Mouse (Mus musculus): Measurements from ENCODE around the gene Tnip1. TPM values are rescaled to one million over a fixed set of nuclear protein-coding genes. Genes with fewer than 3 reads are reported as not detected.
"Not testable (repeated sequence)": the region's sequence is repeated elsewhere in the genome, so short reads cannot be mapped to it uniquely, and the experiment has no call there.

The Tnip1 gene
- total RNA-seq, 2 experiments from 2014 or later, result 27.1 to 29.8 TPM

GRCm38 (mm10) chr11:54973481-54974212 is 10.9 kb upstream of the Tnip1 start:
- intact Hi-C loops (cut with DNase I), result no loop called here
- peak; percentile 42 for DNase-seq (ENCODE audit: low spot score)

GRCm38 (mm10) chr11:54972789-54973188 is 10.1 kb upstream of the Tnip1 start:
- no peak for DNase-seq (ENCODE audit: low spot score)
- intact Hi-C loops (cut with DNase I), result no loop called here

GRCm38 (mm10) chr11:54972049-54972723 is 9.5 kb upstream of the Tnip1 start:
- DNase-seq (ENCODE audit: low spot score), result no peak
- intact Hi-C loops (cut with DNase I), result no loop called here

GRCm38 (mm10) chr11:54971365-54972048 is 8.8 kb upstream of the Tnip1 start:
- DNase-seq (ENCODE audit: low spot score), result no peak
- intact Hi-C loops (cut with DNase I), result no loop called here

- DNase-seq (ENCODE audit: low spot score), result no peak
- intact Hi-C loops (cut with DNase I), result no loop called here
Observed at GRCm38 (mm10) chr11:54965234-54965633, 2.5 kb upstream of the Tnip1 start.

GRCm38 (mm10) chr11:54961921-54962320 is 796 bp downstream of the Tnip1 start:
- intact Hi-C loops (cut with DNase I), result loop anchor here (2.0 kb wide), 1 partner anchor 17 kb away; no protein-coding TSS in a partner anchor
- DNase-seq (ENCODE audit: low spot score), result no peak

- intact Hi-C loops (cut with DNase I), result no loop called here
- no peak for DNase-seq (ENCODE audit: low spot score)
Observed at GRCm38 (mm10) chr11:54961164-54961850, 1.4 kb downstream of the Tnip1 start.

- intact Hi-C loops (cut with DNase I), result no loop called here
- no peak for DNase-seq (ENCODE audit: low spot score)
Observed at GRCm38 (mm10) chr11:54960251-54960650, 2.5 kb downstream of the Tnip1 start.

GRCm38 (mm10) chr11:54958571-54959073 is 4.1 kb downstream of the Tnip1 start:
- DNase-seq (ENCODE audit: low spot score), result no peak
- intact Hi-C loops (cut with DNase I), result no loop called here

- DNase-seq (ENCODE audit: low spot score); intact Hi-C loops (cut with DNase I): not testable (repeated sequence)
Observed at GRCm38 (mm10) chr11:54957708-54958107, 5.0 kb downstream of the Tnip1 start.

- intact Hi-C loops (cut with DNase I), result no loop called here
- no peak for DNase-seq (ENCODE audit: low spot score)
Observed at GRCm38 (mm10) chr11:54956912-54957311, 5.8 kb downstream of the Tnip1 start.

- peak; percentile 98 for DNase-seq (ENCODE audit: low spot score)
- intact Hi-C loops (cut with DNase I), result no loop called here
Observed at GRCm38 (mm10) chr11:54955735-54956480, 6.8 kb downstream of the Tnip1 start.

GRCm38 (mm10) chr11:54955400-54955734 is 7.3 kb downstream of the Tnip1 start:
- DNase-seq (ENCODE audit: low spot score); intact Hi-C loops (cut with DNase I): not testable (repeated sequence)

- intact Hi-C loops (cut with DNase I), result no loop called here
- no peak for DNase-seq (ENCODE audit: low spot score)
Observed at GRCm38 (mm10) chr11:54954716-54955115, 8.0 kb downstream of the Tnip1 start.

GRCm38 (mm10) chr11:54953993-54954446 is 8.7 kb downstream of the Tnip1 start:
- intact Hi-C loops (cut with DNase I), result no loop called here
- DNase-seq (ENCODE audit: low spot score), result no peak

GRCm38 (mm10) chr11:54952651-54953050 is 10.1 kb downstream of the Tnip1 start:
- no peak for DNase-seq (ENCODE audit: low spot score)
- intact Hi-C loops (cut with DNase I), result no loop called here

GRCm38 (mm10) chr11:54950684-54951083 is 12.0 kb downstream of the Tnip1 start:
- intact Hi-C loops (cut with DNase I), result loop anchor here (2.0 kb wide), 1 partner anchor 18 kb away; no protein-coding TSS in a partner anchor
- no peak for DNase-seq (ENCODE audit: low spot score)

GRCm38 (mm10) chr11:54949717-54950116 is 13.0 kb downstream of the Tnip1 start:
- DNase-seq (ENCODE audit: low spot score), result no peak
- intact Hi-C loops (cut with DNase I), result loop anchor here (2.0 kb wide), 1 partner anchor 17 kb away; no protein-coding TSS in a partner anchor

GRCm38 (mm10) chr11:54944702-54945101 is 18.0 kb downstream of the Tnip1 start:
- intact Hi-C loops (cut with DNase I), result no loop called here
- DNase-seq (ENCODE audit: low spot score), result no peak
